Mouse (Mus musculus) heart, postnatal 36 days (tissue): ENCODE results near the gene Tigit. TPM values are rescaled to one million over a fixed set of nuclear protein-coding genes. Genes with fewer than 3 reads are reported as not detected.

ENCODE experiments used
- DNase-seq, 2 experiments: peaks; one replicate each; pipeline ENCODE4 v3.0.0; 2021 to 2022
- intact Hi-C: fragments of 180-260 bp; cut with DNase I; formaldehyde crosslinking; loops from one replicate; pipeline ENCODE4 v1.15.1; 2025
- microRNA-seq, 2 experiments: library from miRNA; unstranded; fragments of <30 nt; microRNA quantifications; one replicate each; pipeline ENCODE4 v1.2.0; 2021; ENCODE audit warnings: borderline number of aligned reads in 2 of 2
- total RNA-seq, 2 experiments: library from RNA; stranded (reverse); gene quantifications; 2 replicates each; pipeline ENCODE4 v1.2.3; 2021

The Tigit gene
- total RNA-seq, 2 experiments from 2014 or later: not detected

DNA sequence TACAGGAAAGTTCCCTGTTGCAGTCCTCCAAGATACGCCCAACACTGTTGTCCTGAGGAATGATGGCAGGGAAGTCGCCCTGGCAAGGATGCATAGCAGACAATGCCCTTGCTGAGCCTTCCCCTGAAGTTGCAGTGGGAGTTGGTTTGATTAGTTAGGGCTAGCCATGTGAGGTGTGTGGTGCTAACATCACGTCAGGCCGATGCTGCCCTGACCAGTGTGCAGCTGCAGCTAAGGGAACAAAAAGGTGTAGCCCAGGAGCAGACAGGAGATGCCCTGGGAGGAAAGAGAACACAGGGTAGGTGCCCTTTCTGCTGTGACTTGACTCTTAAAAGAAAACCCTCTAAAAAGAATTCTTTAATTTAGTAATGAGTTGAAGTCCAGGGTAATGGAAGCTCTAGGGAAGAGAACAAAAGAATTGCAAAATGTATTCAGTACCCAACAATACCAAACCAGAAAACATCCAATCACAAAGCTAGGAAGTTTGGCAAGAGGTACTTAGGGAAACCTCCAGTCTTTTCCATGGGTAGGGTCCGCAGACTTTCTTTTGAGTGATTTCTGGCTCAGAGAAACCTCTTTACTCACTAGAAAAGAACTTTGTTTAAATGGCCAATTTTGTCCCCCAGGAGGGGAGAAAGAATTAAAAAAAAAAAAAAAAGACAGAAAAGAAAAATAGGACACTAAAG, 40.5 kb downstream of the Tigit start:
- intact Hi-C loops: no loop called here
- DNase-seq: no peak

DNA sequence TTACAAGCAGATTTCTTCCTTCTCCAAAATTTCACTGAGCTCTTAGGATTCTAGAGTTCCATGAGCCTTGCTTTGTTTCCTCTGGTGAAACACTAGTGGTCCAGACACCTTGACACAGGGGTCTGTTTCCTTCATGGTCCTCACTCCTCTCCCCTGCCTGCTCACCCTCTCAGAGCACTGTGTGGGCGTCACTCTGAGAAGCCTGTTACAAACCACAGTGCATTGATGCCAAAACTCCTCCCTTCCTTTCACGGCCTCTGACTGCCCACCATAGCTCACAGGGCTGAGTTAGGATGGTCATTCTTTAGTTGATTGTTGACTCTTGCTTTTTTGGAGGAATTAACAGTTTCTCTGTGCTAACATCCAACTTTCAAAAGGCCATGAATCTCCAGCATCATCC, 43.6 kb downstream of the Tigit start:
- no peak for DNase-seq
- intact Hi-C loops: no loop called here

DNA sequence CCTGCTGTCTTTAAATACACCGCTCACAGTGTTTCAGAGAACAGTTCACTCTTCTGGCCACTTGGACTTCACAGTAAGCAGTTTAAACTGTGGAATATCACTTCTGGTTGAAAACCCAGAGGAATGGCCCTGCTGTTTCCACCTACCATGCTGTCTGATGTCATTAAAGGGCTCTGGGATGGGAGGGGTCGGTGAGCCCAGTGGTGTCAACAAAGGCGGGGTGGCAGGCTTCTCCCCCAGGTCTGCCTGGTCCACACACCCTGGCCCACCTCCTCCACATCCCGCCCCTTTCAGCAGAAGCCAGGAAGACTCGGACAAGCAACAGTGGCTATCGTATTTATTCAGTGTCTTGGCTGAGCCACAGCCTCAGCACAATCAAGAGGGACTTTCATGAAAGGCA, 44.7 kb downstream of the Tigit start:
- intact Hi-C loops: no loop called here
- DNase-seq: no peak

DNA sequence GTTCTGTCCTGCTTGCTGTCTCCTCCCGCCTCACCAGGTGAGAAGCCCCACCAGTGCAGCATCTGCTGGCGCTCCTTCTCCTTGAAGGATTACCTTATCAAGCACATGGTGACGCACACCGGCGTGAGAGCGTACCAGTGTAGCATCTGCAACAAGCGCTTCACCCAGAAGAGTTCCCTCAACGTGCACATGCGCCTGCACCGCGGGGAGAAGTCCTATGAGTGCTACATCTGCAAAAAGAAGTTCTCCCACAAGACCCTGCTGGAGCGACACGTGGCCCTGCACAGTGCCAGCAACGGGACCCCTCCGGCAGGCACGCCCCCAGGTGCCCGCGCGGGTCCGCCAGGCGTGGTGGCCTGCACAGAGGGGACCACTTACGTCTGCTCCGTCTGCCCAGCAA, 45.7 kb downstream of the Tigit start:
- DNase-seq: no peak
- intact Hi-C loops: no loop called here

DNA sequence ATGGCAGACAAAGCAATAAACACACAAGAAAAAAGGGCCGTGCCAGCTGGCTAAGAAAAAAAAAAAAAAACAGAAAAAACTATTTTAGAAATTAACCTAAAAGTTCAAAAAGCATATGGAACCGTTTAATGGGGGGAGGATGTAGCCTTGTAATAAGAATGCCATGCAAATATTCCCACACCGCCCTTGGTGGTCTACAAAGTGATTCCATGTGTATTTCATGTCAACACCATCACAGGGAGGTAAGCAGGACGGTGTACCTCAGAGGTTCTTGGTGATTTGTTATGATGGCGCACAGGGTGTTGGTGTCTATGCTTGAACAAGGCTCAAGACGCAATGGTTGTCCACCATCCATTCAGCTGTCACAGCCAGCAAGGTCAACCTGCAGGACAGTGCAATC, 46.6 kb downstream of the Tigit start:
- no peak for DNase-seq
- intact Hi-C loops: no loop called here

DNA sequence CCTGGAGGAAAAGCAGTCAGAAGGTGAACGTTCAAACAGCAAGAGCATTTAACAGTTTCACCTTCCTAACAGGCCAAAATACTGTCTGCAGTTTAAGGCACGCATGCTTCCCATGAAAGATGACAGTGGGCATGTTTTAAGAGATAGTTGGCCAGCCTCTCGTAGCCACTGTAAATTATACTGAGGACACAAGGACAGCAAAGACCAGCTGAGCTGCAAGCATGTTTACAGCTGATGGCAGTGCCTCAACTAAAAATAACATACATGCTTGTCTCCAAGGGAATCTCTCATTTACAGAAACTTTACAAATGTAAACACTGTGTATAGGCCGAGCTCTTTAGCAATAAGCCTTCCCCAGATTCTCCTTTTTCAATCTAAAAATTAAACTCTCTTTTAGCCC, 47.6 kb downstream of the Tigit start:
- intact Hi-C loops: no loop called here
- DNase-seq: no peak

DNA sequence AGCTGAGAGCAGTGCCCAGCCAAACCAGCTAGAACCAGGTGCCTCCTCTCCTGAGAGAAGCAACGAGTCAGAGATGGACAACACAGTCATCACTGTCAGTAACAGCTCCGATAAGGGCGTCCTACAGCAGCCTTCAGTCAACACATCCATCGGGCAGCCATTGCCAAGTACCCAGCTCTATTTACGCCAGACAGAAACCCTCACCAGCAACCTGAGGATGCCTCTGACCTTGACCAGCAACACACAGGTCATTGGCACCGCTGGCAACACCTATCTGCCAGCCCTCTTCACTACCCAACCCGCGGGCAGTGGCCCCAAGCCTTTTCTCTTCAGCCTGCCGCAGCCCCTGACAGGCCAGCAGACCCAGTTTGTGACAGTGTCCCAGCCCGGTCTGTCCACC, 53.6 kb downstream of the Tigit start:
- peak; percentile 36 to 49 for DNase-seq
- intact Hi-C loops: no loop called here

DNA sequence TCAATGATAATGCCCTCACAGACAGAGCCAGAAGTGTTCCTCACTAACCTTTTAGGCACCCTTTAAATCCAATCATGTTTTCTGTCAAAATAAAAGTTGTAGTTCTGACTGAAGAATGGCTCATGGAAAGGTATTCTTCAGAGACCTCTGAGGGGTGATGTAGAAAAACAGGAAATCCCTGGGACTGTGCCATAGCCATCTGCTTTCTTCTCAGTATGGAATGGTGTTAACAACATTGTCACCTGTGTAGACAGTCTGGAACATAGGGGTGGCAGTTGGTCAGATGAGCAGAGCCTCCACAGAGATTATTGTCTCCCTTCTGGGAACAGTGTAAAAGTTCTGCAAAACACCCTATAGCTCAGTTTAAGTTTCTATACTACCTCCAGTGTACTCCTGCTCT, 55.9 kb downstream of the Tigit start:
- intact Hi-C loops: no loop called here
- DNase-seq: no peak

DNA sequence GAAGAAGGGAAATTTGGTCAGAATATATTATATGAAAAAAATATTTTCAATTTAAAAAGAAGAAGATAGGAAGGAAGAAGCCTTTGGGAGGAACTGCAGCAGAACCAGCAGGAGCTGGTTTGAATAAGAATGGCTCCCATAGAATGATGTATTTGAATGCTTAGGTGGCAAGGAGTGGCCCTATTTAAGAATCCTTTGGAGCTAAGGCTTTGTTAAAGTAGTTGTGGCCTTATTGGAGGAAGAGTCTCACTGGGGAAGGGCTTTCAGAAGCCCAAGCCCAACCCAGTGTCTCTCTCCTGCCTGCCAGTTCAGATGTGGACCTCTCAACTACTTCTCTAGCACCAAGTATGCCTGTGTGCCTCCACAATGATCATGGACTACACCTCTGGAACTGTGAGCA, 56.9 kb downstream of the Tigit start:
- intact Hi-C loops: no loop called here
- no peak for DNase-seq

DNA sequence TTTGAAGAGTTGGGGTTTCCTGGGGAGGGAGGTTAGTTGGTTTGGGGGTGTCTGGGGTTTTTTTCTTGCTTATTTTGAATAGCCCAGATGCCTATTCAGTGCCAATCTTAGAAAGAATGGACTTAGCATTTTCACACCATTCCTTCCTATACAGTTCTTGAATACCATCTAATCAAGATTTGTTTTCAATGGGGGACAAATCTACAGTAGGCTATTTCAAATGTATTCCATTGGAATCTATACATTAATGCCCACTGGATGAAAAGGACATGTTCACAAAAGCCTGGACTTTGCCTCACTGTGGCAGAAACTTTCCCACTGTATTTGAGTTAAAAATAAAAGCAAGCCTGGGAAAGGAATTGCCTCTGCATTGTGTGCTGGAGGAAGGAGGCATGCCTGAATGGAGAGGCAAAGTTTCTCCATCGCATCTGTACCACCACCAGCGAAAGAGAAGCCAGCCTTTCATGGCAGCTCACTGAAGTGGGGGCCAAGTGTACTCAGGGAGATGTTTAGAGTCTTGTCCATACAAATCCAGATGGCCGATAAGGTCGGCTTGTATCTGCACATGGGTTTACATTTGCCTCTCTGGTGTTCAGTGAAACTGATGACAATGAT, 59.4 kb downstream of the Tigit start:
- DNase-seq: no peak
- intact Hi-C loops: no loop called here

DNA sequence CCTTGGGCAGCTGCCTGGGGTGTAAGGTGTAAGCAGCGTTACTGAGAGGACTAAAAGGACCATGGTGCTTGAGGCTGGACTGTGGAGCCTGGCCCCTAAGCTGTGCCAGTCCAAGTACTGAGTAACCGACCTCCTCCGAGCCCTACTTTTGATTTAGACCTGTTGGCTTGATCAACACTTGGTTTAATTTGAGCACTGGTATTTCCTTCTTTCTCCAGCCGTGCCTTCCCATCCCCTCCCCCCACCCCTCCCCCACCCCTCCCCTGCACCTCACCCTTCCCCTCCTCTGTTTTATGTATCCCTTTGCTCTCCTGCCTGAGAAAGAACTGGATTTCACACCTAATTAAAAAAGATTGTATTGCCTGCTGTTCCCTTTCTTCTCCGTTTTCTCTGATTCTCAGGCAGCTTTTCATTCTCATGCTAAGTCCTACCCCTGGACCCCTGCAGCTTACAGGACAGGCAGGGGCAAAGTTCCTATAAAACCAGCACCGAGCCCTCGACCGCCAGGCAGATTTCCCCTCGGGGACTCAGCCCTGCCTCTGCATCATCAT, 60.3 kb downstream of the Tigit start:
- intact Hi-C loops: no loop called here
- no peak for DNase-seq

DNA sequence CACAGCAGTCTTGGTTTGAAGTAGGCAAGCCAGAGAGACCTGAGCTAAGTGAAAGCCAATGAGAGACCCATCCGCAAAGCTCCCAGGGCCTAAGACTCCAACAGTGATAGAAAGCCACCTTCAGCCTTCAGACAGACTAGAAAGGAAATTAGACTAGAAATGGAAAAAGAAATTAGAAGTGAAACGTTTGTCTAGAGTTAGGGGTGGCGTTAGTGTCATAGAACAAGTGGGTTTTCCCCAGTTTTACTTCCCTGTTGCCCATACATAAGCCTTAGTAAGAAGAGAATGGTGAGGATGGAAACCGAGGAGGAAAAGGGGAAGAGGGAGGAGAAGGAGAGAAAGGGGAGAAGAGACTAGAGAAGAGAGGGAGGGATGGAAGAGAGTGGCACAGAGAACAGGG, 61.4 kb downstream of the Tigit start:
- intact Hi-C loops: no loop called here
- no peak for DNase-seq

DNA sequence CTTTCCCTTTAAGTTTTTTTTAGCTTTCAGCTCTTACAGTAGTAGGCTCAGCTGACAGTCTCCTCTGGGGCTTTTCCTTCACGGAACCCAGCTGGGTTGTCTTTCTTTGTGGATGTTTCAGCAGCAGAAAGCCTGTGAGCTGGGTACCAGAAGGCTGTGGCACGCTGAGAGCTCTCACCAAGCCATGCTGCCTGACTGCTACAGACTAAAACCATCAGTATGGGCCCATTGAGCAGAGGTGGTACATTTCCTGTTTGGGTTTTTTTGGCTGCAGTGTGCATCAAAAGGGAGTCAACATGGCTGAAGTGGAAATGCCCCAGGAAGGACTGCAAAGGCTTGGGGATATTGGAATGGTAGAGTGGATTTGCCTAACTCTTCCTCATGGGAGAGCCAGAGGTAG, 64.2 kb downstream of the Tigit start:
- intact Hi-C loops: no loop called here

More for the DNA sequence above, 64.2 kb downstream of the Tigit start:
- DNase-seq: no peak

Small RNA genes within 50 kb of the gene (microRNA-seq; reads per million reads assigned to microRNA genes)
- 0 to 0.67 reads per million in 2 experiments for gene Mir568

Other genes starting within 250 kb of the Tigit start
- gene Drd3, start 89.9 kb upstream of the Tigit start, total RNA-seq: not detected
- 1 to 10 TPM; 2.4 to 3.7 TPM for gene Ccdc191, start 225.7 kb upstream of the Tigit start, total RNA-seq